Mouse (Mus musculus) ES-CJ7 (cell line): Measurements from ENCODE around the gene Olfr1022.

ENCODE experiments used
- DNase-seq: peaks from one replicate; pipeline ENCODE4 v3.0.0; 2011; ENCODE audit warnings: low read depth, low spot score

Gene Olfr1022

DNA sequence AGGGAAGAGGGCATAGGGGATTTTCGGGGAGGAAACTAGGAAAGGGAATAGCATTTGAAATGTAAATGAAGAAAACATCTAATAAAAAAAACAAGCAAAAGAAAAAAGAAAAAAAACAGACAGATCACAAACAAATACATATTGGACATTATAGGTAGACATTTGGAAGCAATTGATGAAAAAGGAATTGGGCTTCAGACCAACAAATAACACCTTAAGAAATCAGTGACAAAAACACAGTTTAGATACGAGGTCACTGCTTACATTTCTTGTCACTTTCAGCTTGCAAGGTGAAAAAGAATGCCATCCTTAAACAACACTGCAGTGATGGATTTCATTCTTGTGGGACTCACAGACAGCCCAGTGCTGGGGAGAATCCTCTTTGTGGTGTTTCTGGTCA, at the start of gene Olfr1022:
Olfr1022 (plus strand) TSS at position 301 of the 400 bp plus-strand sequence.
- no peak for DNase-seq

DNA sequence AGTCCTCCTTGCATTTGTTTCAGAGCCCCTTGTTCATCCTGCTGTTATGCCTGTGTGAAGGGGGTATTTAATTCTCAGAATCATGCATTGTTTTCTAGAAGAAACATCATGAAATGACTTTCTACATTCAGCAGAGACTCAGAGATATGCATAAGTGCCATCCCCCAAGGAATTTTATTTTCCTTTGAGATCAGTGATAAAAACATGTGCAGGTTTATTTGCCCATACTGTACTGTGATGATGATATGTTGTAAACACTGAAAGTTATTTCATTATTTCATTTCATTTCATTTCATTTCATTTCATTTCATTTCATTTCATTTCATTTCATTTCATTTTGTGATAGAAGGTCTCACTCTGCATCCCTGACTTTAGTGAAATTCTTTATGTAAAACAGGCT, 23.0 kb upstream of the Olfr1022 start, which contains the start of gene Olfr1019:
Olfr1019 (minus strand) TSS at position 101 of the 400 bp plus-strand sequence.
- DNase-seq, result no peak

DNA sequence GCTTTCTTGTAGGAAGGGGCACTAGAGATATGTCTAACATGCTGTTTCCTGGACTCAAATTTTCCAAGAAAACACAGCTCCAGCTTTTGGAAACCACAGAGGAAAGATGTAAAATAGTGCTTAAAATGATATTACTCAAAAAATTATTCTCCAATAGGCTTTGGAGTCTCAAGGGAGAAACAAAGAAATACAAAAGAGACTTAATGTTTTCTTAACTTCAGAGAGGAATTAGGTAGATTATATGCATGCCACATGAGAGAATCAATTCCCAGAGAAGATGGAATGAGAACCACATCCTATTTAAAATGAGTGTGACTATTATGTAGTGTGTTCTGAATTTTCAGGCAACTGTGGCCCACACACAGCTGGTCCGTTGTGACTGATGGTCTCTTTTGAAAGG, 21.7 kb upstream of the Olfr1022 start, which contains the start of gene Olfr1020:
Olfr1020 (plus strand) TSS at position 301 of the 400 bp plus-strand sequence.
- no peak for DNase-seq

- DNase-seq, result no peak
Observed at GRCm38 (mm10) chr2:85885340-85885739, 16.9 kb downstream of the Olfr1022 start, which contains the start of gene Olfr1023. Gene Olfr1023 (plus strand): TSS chr2:85885640.

DNA sequence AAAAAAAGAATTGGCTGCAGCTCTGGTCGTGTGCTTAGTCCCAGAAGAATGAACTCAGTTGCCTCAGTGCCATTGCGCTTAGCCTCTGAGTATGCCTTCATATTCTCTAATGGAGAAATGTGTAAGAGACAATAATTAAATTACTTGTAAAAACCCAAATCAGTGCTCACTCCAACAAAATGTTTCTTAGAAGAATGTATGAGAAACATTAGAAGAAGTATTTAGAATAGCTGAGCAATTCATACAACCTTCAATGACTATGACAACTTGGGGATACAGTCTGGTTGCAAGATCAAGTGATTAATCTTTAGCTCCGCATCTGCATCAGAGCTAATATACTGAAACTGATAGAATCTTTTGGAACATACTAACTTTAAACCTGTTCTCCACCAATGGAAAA, 36.6 kb downstream of the Olfr1022 start, which contains the start of gene Olfr1024:
Olfr1024 (minus strand) TSS at position 101 of the 400 bp plus-strand sequence.
- no peak for DNase-seq

- no peak for DNase-seq
Observed at GRCm38 (mm10) chr2:85913197-85913596, 44.8 kb downstream of the Olfr1022 start.

- DNase-seq, result no peak
Observed at GRCm38 (mm10) chr2:85914893-85915292, 46.5 kb downstream of the Olfr1022 start, which contains the start of gene Olfr1025-ps1. Gene Olfr1025-ps1 (plus strand): TSS chr2:85915193.
